Mouse (Mus musculus) retina, embryonic 14.5 days (tissue): ENCODE measurements around the gene Hnf1a.
A peak's percentile ranks its signal among the peaks of the same experiment; 100 is the strongest.
"Not testable (repeated sequence)": the region's sequence is repeated elsewhere in the genome, so short reads cannot be mapped to it uniquely, and the experiment has no call there.

Source experiments
- DNase-seq: peaks from one replicate; pipeline ENCODE4 v3.0.0-alpha.2; 2015; ENCODE audit warnings: low spot score

The Hnf1a gene

GRCm38 (mm10) chr5:114945072-114945471 is 25.8 kb downstream of the Hnf1a start:
- no peak for DNase-seq

GRCm38 (mm10) chr5:114942766-114943130 is 28.1 kb downstream of the Hnf1a start:
- no peak for DNase-seq

DNA sequence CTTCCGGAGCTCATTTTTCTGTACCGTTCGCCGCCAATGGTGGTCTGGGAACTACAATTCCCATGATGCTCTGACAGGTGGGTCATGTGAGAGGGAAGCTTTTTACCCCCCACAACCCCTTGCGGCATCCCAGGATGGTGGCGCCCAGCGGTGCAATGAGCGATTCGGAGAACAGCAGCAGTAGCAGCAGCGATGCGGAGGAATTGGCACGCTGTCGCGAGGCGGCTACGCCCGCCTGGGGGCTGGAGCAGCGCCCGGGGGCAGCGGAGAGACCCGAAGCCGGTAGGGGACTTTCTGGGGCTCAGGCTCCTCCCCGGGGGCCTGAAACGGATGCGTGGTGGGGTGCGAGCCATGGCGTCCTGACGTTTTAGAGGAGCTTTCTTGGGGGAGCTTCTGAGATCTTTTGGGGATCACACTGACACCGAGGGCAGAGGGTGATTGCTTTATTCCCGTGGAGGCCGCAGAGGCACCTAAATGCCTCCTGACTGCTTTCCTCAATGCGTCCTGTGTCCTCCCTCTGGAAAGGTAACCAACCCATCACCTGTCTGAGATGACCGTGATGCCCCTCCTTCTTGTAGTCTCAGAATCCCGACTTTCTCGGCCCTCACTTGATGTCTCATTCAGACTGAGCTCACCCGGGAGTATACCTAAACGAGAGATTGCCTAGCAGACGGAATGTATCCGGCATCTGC is 28.7 kb downstream of the Hnf1a start, which contains the start of gene 2210016L21Rik:
Gene 2210016L21Rik, plus strand, starts transcription at position 85 of the 692 bp plus-strand sequence.
- peak; percentile 93 for DNase-seq

DNA sequence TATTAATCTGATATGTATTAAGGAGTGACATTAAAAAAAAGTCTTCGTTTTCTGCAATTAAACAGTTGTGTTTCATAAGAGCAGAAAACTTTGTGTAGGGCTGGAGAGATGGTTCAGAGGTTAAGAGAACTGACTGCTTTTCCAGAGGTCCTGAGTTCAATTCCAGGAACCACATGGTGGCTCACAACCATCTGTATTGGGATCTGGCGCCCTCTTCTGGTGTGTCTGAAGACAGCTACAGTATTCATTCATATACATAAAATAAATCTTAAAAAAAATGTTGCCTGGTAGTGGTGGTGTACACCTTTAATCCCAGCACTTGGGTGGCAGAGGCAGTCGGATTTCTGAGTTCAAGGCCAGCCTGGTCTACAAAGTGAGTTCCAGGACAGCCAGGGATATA is 29.8 kb downstream of the Hnf1a start:
- not testable (repeated sequence) for DNase-seq

- DNase-seq = no peak
Observed at GRCm38 (mm10) chr5:114935838-114936237, 35.1 kb downstream of the Hnf1a start.

GRCm38 (mm10) chr5:114933206-114933605 is 37.7 kb downstream of the Hnf1a start:
- no peak for DNase-seq

DNA sequence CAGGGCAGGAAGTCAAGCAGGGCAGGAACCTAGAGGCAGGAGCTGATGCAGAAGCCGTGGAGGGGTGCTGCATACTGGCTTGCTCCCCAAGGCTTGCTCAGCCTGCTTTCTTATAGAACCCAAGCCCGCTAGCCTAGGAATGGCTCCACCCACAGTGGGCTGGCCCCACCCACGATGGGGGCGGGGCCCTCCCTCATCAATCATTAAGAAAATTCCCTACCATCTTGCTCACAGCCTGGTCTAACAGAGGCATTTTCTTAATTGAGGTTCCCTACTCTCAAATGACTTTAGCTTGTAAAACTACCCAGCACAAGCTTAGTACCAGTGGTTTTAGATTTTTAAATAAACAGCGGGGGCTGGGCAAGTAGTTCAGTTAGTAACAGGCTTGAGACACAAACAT is 39.3 kb downstream of the Hnf1a start:
- DNase-seq = no peak

GRCm38 (mm10) chr5:114926753-114927152 is 44.1 kb downstream of the Hnf1a start:
- no peak for DNase-seq

GRCm38 (mm10) chr5:114926153-114926684 is 44.7 kb downstream of the Hnf1a start:
- DNase-seq = no peak

GRCm38 (mm10) chr5:114922998-114923473 is 47.9 kb downstream of the Hnf1a start, which contains the start of gene Oasl1:
TSS of gene Oasl1 (plus strand) at chr5:114923240.
- no peak for DNase-seq

- DNase-seq = no peak
Observed at GRCm38 (mm10) chr5:114922366-114922731, 48.5 kb downstream of the Hnf1a start.

DNA sequence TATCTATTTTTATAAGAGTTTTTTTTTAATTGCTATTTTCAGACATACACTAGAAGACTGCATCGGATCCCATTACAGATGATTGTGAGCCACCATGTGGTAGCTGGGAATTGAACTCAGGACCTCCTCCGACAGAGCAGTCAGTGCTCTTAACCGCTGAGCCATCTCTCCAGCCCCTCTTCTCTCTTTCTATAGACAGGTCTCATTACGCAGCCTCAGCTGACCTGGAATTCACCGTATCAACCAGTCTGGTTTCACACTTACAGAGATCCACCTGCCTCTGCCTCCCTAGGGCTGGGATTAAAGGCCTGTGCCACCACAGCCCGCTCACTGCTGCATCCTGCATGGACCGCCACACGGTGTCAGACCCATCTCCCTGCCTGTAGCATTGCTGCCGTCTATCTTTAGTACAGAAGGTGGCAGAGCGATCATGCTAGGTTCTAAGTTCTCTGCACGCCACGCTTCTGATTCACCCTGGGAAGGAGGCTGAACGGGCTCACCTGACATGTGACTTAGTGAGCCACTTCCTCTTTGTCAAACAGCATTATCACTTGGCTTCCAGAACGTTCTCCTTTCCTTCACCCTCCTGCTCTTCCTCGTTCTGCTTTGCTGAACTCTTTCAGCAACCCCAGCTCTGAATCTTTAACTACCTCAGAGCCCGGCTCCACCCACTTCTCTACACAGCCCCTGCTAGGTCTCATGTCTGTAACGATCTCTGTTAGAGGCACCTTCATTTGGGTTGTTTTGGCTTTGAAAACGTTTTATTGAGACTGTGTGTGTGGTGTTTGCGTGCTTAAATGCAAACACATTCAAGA is 49.1 kb downstream of the Hnf1a start:
- DNase-seq = no peak

GRCm38 (mm10) chr5:114917357-114917756 is 53.5 kb downstream of the Hnf1a start:
- DNase-seq = not testable (repeated sequence)

DNA sequence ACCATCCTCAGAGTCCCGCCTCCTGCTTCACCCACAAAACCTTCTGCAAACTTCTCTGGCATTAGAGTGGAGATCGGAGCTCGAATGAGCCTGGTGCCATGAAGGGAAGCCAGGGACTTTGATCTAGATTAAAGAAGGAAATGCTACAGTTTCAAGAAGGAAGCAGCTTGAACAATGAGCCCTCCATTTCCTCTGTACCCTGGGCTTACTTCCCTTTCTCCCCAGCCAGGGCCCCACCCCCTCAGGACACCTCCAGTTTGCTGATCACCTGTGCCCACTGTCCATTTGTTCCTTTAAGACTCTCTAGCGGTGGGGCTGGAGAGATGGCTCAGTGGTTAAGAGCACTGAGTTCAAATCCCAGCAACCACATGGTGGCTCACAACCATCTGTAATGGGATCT is 54.1 kb downstream of the Hnf1a start:
- DNase-seq = no peak

- no peak for DNase-seq
Observed at GRCm38 (mm10) chr5:114915854-114916253, 55.0 kb downstream of the Hnf1a start.

DNA sequence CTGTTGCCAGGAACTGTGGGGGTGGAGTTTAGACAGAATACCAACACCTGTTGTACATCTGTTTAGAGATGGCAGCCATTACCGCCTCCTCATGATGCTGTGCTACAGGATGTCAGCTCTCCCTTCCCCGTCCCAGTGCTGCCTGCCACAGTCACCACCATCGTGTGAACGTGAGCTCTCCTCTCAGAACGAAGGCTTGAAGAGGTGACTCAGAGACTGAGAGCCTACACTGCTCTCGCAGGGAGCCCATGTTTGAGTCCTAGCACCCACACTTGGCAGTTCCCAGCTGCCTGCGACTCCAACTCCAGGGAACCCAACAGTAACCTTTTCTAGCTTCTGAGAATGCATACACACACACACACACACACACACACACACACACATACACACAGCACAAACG is 56.0 kb downstream of the Hnf1a start:
- DNase-seq = no peak

DNA sequence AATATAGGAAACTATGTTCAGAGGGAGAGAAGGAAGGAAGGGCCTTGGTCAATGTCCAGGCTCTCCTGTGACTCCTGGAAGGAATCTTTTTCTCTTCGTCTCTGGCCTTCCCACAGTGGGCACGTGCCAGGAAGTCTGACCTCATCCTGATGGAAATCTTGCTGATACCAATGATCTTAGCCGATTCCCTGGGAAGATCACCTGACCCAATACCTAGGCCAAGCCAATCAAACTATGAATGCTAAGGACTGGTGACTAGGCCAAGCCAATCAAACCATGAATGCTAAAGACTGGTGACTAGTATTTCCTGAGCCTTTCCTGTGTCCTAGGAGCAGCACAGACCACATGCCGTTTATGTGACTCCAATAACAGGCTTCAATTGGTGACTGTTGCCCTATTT is 57.2 kb downstream of the Hnf1a start:
- DNase-seq = no peak

DNA sequence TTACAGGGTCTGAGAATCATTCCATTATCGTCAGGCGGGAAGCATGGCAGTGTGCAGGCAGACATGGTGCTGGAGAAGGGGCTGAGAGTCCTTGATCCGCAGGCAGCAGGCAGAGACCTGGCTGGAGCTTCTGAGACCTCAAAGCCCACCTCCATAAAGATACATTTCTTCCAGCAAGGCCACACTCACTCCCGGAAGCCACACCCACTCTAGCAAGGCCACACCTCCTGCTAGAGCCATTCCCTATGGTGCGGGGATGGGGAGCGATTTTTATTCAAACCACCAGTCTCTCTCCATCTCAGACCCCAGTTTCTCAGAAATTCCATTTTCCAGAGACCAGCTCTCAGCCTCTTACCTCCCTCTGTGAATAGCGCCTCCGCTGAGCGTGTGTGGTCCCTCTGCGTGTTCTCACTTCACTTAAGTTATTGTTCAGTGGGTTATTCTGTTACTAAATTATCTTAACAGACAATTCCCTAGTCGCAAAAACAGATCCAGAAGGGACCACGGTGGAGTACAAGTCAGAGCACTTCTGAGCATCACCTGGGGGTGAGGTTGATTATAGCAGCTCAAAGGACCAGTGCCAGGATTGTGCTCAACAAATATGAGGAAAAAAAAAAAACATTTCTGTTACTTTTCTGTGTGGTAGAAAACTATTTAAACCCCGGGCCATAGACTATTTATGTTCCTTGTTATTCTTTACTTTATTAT is 62.1 kb downstream of the Hnf1a start:
- peak; percentile 31 for DNase-seq

DNA sequence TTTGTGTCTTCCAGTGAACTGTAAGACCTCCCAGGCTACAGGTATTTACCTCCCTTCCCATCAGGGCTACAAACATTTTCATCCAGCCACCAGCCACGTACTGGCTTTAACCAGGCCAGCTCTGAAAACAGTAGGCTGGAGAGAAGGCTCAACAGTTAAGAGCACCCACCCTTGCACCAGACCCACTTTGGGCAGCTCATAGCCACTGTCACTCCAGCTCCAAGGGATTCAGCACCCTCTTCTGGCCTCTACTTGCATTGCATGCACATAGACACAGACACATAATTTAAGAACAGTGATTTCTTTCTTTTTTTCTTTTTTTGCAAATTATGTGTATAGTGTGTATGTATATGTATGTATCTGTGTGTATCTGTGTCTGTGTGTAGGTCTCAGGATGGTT is 68.5 kb downstream of the Hnf1a start:
- peak; percentile 81 for DNase-seq
